Mouse (Mus musculus): ENCODE measurements at regions not wholly inside any gene's neighbourhood (a gene's known extent, or its start where the extent isn't known, plus 50 kb on each side); places are given as distances from the start of the nearest gene placed in this dataset.
"Not testable (repeated sequence)": the region's sequence is repeated elsewhere in the genome, so short reads cannot be mapped to it uniquely, and the experiment has no call there.

GRCm38 (mm10) chr14:102794898-102795297 is 187.5 kb downstream of the Kctd12 start:
- no peak for DNase-seq (ENCODE audit: low spot score)

GRCm38 (mm10) chr14:102793753-102794152 is 188.7 kb downstream of the Kctd12 start:
- no peak for DNase-seq (ENCODE audit: low spot score)

DNA sequence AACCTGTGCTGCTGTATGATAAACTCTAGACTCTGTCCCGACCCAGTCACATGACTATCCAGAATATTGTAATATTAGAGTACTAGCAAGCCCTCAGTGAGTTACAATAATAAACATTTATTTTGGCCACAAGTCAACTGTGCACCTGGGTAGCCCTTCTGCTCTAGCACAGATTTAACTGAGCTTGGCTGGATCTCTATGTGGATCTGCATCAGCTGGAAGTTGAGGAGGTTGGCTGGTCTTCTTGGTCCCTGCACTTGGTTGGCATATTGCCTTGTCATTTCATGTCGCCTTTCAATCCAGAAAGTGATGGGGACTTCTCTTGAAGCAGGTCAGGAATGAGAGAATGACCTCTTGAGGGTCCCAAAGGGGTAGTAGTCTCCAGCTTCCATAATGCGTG is 191.5 kb downstream of the Kctd12 start:
- no peak for DNase-seq (ENCODE audit: low spot score)

- no peak for DNase-seq (ENCODE audit: low spot score)
These were observed 200.2 kb downstream of the Kctd12 start for GRCm38 (mm10) chr14:102782227-102782626.

- DNase-seq (ENCODE audit: low spot score): no peak
These were observed 212.7 kb downstream of the Kctd12 start for GRCm38 (mm10) chr14:102769716-102770115.

DNA sequence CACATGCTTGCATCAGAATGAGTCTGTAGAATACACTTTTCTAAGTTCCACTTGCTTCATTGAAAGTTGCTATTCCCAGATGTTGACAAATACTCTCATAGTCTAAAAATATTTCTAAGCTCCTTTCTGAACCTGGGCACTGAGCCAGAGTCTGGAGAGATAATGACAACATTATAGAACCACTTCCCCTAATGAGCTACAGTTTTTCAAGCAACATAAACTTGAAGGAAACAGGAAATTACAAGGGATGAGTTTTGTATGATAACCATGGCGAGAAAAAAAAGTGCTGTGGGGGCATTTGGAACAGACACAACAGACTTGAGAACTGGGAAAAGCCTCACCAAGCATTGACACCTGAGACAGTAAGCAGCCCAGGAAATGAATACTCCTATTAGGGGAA is 233.8 kb downstream of the Kctd12 start:
- DNase-seq (ENCODE audit: low spot score): no peak

GRCm38 (mm10) chr14:102742331-102742730 is 240.1 kb downstream of the Kctd12 start:
- no peak for DNase-seq (ENCODE audit: low spot score)

DNA sequence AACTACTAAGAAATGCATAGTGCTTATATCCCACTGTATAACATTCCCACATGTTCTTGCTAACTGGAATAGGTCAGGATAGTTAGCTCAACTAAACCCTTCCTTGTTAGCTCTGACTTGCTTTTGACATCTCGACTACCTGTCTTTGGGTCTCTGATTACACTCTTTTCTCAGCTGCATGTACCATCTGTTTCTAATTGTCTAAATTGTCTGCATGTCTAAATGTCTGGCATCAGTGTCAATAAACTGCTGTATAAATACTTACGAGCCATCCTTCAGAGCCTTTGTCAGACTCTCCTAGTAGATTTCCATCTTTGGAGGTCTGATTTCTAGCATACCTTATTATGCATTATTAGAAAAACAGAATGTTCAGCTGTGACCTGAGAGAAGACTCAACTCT is 245.8 kb downstream of the Kctd12 start:
- DNase-seq (ENCODE audit: low spot score): no peak

DNA sequence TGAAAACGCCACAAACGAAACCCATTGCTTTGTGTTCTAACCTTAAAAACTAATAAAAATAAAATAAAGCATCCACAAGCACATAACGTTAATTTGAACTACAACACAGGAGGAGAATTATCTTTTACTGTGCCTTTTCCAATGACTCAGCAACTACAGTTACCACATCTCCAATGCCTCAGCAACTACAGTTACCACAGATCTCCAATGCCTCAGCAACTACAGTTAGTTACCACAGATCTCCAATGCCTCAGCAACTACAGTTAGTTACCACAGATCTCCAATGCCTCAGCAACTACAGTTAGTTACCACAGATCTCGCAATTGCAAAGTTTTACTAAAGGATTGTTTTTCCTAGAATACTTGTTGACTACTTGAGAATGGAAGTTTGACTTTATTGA is 248.7 kb downstream of the Kctd12 start:
- not testable (repeated sequence) for DNase-seq (ENCODE audit: low spot score)

GRCm38 (mm10) chr14:102731746-102732145 is 250.7 kb downstream of the Kctd12 start:
- DNase-seq (ENCODE audit: low spot score): no peak

DNA sequence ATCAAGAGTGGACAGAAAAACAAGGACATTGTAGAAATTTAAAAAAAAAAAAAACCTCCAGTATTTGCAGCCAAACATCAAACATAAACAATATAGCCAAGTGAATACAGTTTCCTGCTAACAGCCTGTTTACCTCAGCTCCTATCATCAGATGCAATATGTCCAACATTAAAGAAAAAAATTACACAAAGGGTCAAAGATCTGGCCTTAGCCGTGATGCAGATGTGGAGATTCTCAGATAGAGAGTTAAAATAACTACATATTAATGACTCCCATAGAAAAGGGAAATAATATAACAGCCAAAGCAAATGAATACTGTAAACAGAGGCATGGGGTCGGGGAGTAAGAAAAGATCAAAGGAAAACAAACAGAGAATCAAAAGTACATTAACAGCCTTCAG is 259.8 kb downstream of the Kctd12 start:
- DNase-seq (ENCODE audit: low spot score): no peak

DNA sequence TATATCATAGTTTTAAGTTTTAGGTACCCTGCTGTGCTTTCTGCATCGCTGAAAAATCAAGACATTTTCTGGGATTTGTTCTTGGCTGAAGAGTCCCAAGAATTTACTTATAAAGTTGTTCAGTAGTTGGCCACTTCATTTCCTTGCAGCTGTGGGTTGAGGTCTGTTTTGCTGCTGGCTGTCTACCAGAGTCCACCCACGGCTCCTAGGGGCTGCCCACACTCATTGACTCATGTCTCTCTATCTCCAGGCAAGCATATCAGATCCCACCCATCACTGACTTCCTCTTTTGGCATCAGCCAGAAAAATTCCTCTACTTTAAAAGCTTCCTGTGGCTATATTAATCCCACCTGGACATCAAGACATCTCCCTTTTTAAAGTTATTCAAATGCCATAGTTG is 263.9 kb downstream of the Kctd12 start:
- DNase-seq (ENCODE audit: low spot score): no peak

DNA sequence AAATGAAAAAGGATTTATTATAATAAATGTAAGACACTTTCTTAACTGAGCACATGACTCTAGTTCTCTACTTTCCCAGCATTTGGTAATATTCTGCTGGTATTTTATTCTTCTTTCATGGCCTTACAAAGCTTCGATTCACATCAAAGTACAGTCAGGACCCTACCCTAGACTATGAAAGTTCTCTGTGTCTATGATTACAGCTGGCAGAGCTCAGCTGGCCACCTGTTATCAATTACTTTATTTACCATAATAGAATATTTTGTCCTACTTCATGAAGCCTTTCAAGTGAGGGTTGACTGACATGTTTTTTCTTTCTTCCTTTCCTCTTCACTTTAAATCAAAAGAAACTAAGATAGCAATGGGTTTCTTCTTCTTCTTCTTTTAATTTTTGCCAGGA is 269.8 kb downstream of the Kctd12 start:
- no peak for DNase-seq (ENCODE audit: low spot score)

DNA sequence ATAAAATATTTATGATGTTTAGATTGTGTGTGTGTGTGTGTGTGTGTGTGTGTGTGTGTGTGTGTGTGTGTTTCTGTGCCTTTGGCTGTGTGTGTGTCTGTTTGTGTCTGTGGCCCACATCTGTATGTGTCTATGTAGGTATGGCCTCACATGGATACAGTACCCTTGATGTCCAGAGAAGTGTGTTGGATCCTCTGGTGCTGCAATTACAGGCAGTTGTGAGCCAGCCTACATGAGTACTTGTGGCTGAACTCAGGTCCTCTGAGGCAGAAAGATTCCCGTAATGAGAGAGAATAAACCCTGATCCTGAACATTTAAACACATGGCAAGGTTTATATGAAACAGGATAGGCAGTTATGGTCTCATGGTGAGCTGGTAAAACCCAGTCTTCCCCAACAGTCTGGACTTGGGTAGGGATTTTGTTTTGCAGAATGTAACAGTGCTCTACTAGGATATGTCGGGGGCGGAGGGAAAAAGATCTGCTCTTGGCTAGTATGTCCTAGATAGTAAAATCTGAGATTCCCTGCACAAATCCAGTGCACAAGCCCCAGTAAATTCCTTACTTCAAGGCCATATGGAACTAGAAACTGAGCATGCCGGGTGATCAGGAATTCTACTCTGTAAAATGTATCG is 275.6 kb downstream of the Kctd12 start:
- no peak for DNase-seq (ENCODE audit: low spot score)

- no peak for DNase-seq (ENCODE audit: low spot score)
These were observed 281.3 kb downstream of the Kctd12 start for GRCm38 (mm10) chr14:102701108-102701507.

DNA sequence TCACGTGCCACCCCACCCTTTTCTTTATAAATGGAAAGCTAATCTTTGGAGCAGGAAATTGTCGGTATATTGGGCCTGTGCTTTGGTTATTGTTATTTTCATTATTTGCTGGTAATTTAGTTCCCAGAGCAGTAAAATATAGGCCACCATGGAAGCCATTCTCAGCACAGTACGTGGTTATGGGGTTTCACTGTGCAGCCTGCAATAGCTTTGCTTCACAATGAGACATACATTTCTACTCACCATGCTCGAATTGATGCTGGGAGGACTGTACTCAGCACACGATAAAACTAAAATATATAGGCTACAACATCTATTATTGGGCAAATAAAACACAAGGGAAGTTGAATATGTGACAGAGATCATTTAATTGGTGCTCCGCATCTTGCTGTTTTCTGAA is 282.0 kb downstream of the Kctd12 start:
- no peak for DNase-seq (ENCODE audit: low spot score)

- DNase-seq (ENCODE audit: low spot score): no peak
These were observed 283.4 kb downstream of the Kctd12 start for GRCm38 (mm10) chr14:102699015-102699414.

DNA sequence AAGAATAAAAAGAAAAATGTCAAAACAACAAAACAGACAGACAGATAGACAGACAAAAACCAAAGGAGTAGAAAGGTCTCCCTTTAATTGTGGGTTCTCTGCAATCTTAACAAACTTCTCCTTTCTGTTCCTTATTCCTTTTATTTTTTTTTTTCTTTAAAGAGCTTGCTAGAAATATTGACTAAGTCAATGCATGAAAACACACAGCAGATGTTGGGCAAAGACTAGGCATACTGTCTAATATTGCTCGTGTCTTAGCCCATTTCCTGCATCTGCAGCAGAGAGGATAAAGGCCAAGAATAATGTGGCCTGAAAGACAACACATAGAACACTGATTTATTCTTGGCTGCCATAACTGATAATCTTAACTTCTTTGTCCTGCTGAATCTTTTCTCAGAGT is 295.6 kb downstream of the Kctd12 start:
- DNase-seq (ENCODE audit: low spot score): no peak

- no peak for DNase-seq (ENCODE audit: low spot score)
These were observed 305.9 kb downstream of the Kctd12 start for GRCm38 (mm10) chr14:102676582-102676981.

DNA sequence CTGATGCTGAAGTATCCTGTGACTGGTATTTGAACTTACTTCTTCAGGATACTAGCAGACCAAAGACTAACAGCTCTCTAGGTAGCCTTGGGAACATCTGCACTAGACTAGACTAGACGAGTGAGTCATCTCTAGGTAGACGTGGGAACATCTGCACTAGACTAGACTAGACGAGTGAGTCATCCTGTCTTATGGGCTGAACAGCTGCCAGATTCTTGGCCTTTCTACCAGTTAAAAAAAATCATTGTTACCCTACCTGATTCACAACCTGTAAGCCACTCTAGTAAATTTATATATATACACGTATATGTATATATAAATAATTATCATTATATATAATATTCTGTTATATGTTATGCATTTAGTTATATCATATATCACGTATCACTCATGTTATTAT is 307.8 kb downstream of the Kctd12 start:
- no peak for DNase-seq (ENCODE audit: low spot score)

DNA sequence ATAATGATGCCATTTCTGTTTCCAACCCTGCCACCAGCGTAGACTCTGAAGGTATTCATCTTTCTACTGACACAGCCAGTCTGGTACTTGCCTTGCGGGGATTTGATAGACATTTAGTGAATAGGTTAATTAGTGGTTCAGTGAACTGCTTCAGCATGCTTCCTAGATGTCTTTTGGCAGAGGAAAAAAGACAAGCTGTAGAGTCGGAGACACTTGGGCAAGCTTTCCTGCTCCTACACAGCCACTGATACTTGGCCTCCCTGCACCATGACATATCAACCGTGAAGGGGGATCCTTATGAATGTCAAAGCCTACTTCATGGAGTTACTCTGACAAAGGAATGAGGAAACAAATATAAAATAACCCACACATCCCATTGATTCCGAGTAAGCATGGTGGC is 308.7 kb downstream of the Kctd12 start:
- no peak for DNase-seq (ENCODE audit: low spot score)

- no peak for DNase-seq (ENCODE audit: low spot score)
These were observed 319.2 kb downstream of the Kctd12 start for GRCm38 (mm10) chr14:102663240-102663639.

DNA sequence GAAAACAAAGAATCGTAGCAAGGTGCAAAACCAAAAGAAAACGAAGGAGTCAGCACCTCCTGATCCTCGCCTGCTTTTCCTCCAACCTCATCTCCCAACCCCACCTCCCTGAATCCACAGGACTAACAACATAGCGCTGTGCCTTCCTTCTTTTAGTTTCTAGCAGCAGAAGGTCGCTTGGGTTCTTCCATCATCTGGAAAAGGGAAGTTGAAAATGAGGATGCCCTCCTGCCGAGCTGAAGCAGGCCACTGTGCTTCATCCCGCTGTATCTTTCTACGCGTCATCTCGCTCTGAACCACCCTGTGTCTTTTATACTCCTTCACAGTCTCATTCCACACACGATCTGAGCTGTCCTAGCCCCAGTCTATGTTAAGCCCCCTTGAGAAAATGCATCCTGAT is 322.1 kb downstream of the Kctd12 start:
- no peak for DNase-seq (ENCODE audit: low spot score)

DNA sequence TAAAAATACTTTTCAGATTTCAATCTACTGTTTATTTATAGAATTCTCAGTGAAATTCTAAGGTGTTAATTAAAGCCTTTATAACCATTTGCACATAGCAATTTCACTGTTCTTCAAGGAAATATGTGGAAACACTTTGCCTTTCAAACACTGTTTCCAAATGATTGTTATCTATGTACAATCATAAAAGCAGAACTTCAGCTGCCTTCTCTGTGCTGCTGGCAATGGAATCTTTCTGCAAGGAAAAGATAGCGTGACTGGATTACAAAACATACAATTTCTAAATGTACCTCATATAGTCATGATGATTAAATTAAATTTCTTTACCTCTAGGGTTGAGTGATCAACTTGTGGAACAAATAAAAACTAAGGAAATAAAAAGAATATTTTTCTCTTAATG is 326.2 kb downstream of the Kctd12 start:
- no peak for DNase-seq (ENCODE audit: low spot score)

DNA sequence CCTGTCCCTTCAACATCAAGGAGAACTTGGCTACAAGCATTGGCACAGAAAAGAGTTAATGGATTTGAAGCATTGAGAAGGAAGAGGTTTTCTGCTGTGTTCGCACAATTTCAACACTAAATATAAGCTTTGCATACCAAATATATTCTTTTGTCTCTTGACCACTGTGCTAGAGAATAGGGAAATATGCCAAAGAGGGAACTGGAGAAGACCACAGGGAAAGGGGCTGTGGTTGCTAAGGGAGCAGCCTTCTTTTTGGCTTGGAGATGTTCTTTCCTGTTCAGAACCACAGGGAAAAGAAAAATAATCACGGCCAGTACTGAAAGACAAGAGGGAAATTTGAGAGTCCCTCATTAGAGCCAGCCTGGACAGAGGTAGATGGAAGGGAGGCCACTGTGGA is 352.8 kb downstream of the Kctd12 start:
- no peak for DNase-seq (ENCODE audit: low spot score)
